Mouse (Mus musculus) heart, adult 2 months (tissue): ENCODE measurements around the gene Nek6.

ENCODE experiments used
- CTCF ChIP-seq: fragments of 200-600 bp; IDR thresholded peaks from 2 replicates; pipeline ENCODE4 v1.8.1; 2022; ENCODE audit warnings: antibody characterized with exemption, mild to moderate bottlenecking, moderate library complexity
- EP300 ChIP-seq: fragments of 200-500 bp; IDR thresholded peaks from 2 replicates; pipeline ENCODE4 v1.6.1; 2011; ENCODE audit warnings: low read depth, low read length, control low read depth; ENCODE audit not compliant: insufficient read depth
- POLR2A ChIP-seq: fragments of 200-500 bp; IDR thresholded peaks from 2 replicates; pipeline ENCODE4 v1.6.1; 2011; ENCODE audit warnings: mild to moderate bottlenecking, low read depth, low read length, control low read depth; ENCODE audit not compliant: insufficient read depth

- TF ChIP-seq POLR2A = no peak
- TF ChIP-seq EP300 = no peak
- no peak for TF ChIP-seq CTCF
Observed at GRCm38 (mm10) chr2:38462323-38462722, 49.1 kb upstream of the Nek6 start.
